Mouse (Mus musculus) lung, adult 2 months (tissue): ENCODE data around the gene Sult1e1.

Source experiments
- CTCF ChIP-seq: fragments of 200-500 bp; IDR thresholded peaks from 2 replicates; pipeline ENCODE4 v1.5.1; 2011; ENCODE audit warnings: mild to moderate bottlenecking, low read length, control low read depth; ENCODE audit not compliant: insufficient read depth
- POLR2A ChIP-seq: fragments of 200-500 bp; IDR thresholded peaks from 2 replicates; pipeline ENCODE4 v1.6.1; 2011; ENCODE audit warnings: low read depth, mild to moderate bottlenecking, control low read depth, low read length, borderline replicate concordance; ENCODE audit errors: extremely low read depth

DNA sequence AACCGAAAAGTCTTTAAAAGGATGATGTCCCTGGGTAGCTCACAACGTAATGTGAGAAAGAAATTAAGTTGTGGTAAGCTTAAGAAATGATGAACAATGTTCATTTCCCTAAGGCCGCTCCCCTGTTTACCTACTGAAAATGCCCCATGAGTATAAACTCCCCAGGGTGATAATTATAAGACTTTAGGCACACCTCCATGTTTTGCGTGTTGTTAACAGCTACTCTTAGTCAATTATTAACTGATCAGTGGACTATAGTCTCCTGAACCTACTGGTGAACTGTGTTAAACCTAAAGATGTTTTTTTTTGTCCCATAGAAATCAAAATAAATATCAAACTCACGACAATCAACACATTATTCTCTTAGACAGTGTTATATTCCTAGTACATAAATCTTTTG is 22.5 kb downstream of the Sult1e1 start, which contains the start of gene Sult1d1:
- TF ChIP-seq CTCF (no peak), POLR2A (no peak)
